Mouse (Mus musculus) embryonic facial prominence, embryonic 11.5 days (tissue): ENCODE data around the gene Vkorc1. TPM values are rescaled to one million over a fixed set of nuclear protein-coding genes. Genes with fewer than 3 reads are reported as not detected.
A peak's percentile ranks its signal among the peaks of the same experiment; 100 is the strongest.
"Not testable (repeated sequence)": the region's sequence is repeated elsewhere in the genome, so short reads cannot be mapped to it uniquely, and the experiment has no call there.

ENCODE experiments used
- ATAC-seq: fragments of 200-750 bp; cut with Nextera tagmentation; replicated peaks from 2 replicates; pipeline ENCODE4 v1.8.0; 2017; ENCODE audit warnings: low read depth; ENCODE audit not compliant: insufficient number of reproducible peaks, low FRiP score, low TSS enrichment
- DNase-seq: peaks from one replicate; pipeline ENCODE4 v3.0.0-alpha.2; 2015; ENCODE audit warnings: low spot score
- H3K27ac ChIP-seq: fragments of 300-500 bp; sonication (generic); replicated peaks from 2 replicates; pipeline ENCODE4 v1.5.1; 2014; ENCODE audit warnings: mild to moderate bottlenecking, low read depth, low read length, control low read depth
- H3K27me3 ChIP-seq: fragments of 300-500 bp; sonication (generic); 2 replicates; pipeline ENCODE4 v1.6.1; 2014; ENCODE audit warnings: mild to moderate bottlenecking, low read length, moderate library complexity, mixed read lengths; ENCODE audit not compliant: control insufficient read depth, insufficient read depth
- H3K36me3 ChIP-seq: fragments of 300-500 bp; sonication (generic); replicated peaks from 2 replicates; pipeline ENCODE4 v1.6.1; 2014; ENCODE audit warnings: low read depth, mild to moderate bottlenecking, low read length, moderate library complexity, mixed read lengths; ENCODE audit not compliant: control insufficient read depth, insufficient read depth
- H3K4me1 ChIP-seq: fragments of 300-500 bp; sonication (generic); 2 replicates; pipeline ENCODE4 v1.6.1; 2014; ENCODE audit warnings: low read length, mixed read lengths; ENCODE audit not compliant: control insufficient read depth, insufficient read depth
- H3K4me2 ChIP-seq: fragments of 300-500 bp; sonication (generic); 2 replicates; pipeline ENCODE4 v1.6.1; 2014; ENCODE audit warnings: low read depth, mild to moderate bottlenecking, control low read depth, low read length, moderate library complexity
- H3K4me3 ChIP-seq: fragments of 300-500 bp; sonication (generic); 2 replicates; pipeline ENCODE4 v1.5.1; 2014; ENCODE audit warnings: low read depth, low read length, control low read depth
- H3K9ac ChIP-seq: fragments of 300-500 bp; sonication (generic); replicated peaks from 2 replicates; pipeline ENCODE4 v1.6.1; 2014; ENCODE audit warnings: mild to moderate bottlenecking, control low read depth, low read length
- H3K9me3 ChIP-seq: fragments of 300-500 bp; sonication (generic); replicated peaks from 2 replicates; pipeline ENCODE4 v1.6.1; 2016; ENCODE audit warnings: mild to moderate bottlenecking, low read length, inconsistent platforms, mixed read lengths; ENCODE audit not compliant: control insufficient read depth
- WGBS: fragments of 180-500 bp; shearing (Covaris S2); extraction: QIAGEN DNeasy Blood & Tissue Kit; methylation state at CpG from one replicate; pipeline ENCODE4 v1.1.7; 2014; 5-methylcytosine and 5-hydroxymethylcytosine counted together
- polyA plus RNA-seq: library from polyadenylated mRNA; unstranded; fragments of >200 nt; fragmentation: Nextera tagmentation; extraction: Ambion mirVana; gene quantifications from 2 replicates; pipeline ENCODE4 v1.2.1, GENCODE M21; 2014

The Vkorc1 gene
- polyA plus RNA-seq, 1 experiment from 2014 or later, result 64.5 TPM

DNA sequence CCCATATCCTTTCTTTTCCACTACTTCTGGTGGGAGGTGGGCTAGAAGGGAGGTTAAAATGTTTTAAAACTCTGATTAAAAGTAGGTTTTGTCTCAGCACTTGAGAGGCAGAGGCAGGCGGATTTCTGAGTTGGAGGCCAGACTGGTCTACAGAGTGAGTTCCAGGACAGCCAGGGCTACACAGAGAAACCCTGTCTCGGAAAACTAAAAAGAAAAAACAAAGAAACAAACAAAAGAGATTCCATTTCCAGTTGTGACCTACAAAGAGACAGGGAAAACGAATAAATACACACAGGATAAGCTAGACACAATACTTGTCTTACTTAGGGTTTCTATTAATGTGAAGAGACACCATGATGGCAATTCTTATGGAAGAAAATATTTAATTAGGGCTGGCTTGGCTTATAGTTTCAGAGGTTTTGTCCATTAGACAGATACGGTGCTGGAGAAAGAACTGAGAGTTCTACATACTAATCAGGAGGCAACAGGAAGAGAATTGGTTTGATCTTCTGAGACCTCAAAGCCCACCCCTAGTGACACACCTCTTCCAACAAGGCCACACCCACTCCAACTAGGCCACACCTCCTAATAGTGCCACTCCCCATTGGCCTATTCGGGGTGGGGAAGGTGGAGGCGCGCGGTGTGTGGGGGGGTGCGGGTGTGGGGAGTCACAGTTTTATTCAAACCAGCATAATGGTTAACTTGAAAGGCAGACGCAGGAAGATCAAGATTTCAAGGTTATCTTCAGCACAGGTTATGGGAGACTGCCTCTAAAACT, 3.0 kb upstream of the Vkorc1 start:
- no peaks in the 10 kb centered on the region for H3K27me3 ChIP-seq
- ATAC-seq (no peak), DNase-seq (no peak)
- no peak overlapping the region for H3K4me3 ChIP-seq
- no peaks in the 10 kb centered on the region for H3K9me3 ChIP-seq
- H3K27ac ChIP-seq, result no peak overlapping the region
- H3K36me3 ChIP-seq, result no peaks in the 10 kb centered on the region
- H3K4me2 ChIP-seq, result no peak overlapping the region
- no peaks in the 10 kb centered on the region for H3K4me1 ChIP-seq
- no peak overlapping the region for H3K9ac ChIP-seq
- WGBS, result 40% methylated on average over 10 of the region's 10 CpGs

- H3K4me3 ChIP-seq, result no peak overlapping the region
- no peak for DNase-seq
- no peak overlapping the region for H3K27ac ChIP-seq
- H3K4me2 ChIP-seq, result no peak overlapping the region
- H3K9ac ChIP-seq, result no peak overlapping the region
- no peaks in the 10 kb centered on the region for H3K4me1 ChIP-seq
- H3K9me3 ChIP-seq, result no peaks in the 10 kb centered on the region
- no peaks in the 10 kb centered on the region for H3K27me3 ChIP-seq
- ATAC-seq, result no peak
- WGBS, result 89% methylated on average over 7 of the region's 7 CpGs
- H3K36me3 ChIP-seq, result no peaks in the 10 kb centered on the region
Observed at GRCm38 (mm10) chr7:127897542-127897941, 2.1 kb upstream of the Vkorc1 start.

DNA sequence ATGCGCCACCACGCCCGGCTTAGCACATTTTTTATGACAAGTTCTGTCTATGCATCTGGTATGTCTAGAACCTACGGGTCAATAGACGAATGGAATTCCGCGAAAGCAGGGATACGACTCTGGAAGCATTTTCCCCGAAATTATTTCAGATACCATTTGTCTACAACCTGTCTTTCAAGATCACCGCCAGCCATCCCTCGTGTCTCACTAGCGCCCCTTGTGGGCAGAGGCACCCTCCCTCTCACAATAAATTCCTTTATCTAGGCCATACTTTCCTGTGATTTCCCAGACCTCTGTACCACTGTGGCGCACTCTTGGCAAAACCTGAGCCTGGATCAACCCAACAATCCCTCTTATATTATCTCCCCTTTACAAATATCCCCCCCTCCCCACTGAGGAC, 967 bp upstream of the Vkorc1 start:
- H3K4me2 ChIP-seq, result no peak overlapping the region
- H3K4me3 ChIP-seq, result no peak overlapping the region
- no peaks in the 10 kb centered on the region for H3K9me3 ChIP-seq
- ATAC-seq (no peak), DNase-seq (peak; percentile 61)
- H3K9ac ChIP-seq, result no peak overlapping the region
- H3K27ac ChIP-seq, result no peak overlapping the region
- WGBS, result 57% methylated on average over 13 of the region's 13 CpGs
- no peaks in the 10 kb centered on the region for H3K27me3 ChIP-seq
- H3K4me1 ChIP-seq, result no peaks in the 10 kb centered on the region
- no peaks in the 10 kb centered on the region for H3K36me3 ChIP-seq

DNA sequence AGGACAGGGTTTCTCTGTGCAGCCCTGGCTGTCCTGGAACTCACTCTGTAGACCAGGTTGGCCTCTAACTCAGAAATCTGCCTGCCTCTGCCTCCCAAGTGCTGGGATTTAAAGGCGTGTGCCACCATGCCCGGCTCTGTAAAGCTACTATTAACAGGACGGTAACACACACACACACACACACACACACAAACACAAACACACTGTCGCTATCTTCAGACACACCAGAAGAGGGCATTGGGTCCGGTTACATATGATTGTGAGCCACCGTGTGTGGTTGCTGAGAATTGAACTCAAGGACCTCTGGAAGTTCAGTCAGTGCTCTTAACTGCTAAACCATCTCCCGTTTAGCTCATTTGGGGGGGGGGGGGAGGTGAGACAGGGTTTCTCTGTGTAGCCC, 474 bp upstream of the Vkorc1 start:
- H3K9me3 ChIP-seq, H3K9ac ChIP-seq, H3K4me2 ChIP-seq, H3K4me1 ChIP-seq, ATAC-seq, H3K27me3 ChIP-seq, H3K27ac ChIP-seq, DNase-seq, H3K36me3 ChIP-seq: not testable (repeated sequence)
- peak overlapping the region; percentile 56; the same call in 1 of the 2 replicates for H3K4me3 ChIP-seq
- WGBS, result 70% methylated on average over 7 of the region's 7 CpGs

DNA sequence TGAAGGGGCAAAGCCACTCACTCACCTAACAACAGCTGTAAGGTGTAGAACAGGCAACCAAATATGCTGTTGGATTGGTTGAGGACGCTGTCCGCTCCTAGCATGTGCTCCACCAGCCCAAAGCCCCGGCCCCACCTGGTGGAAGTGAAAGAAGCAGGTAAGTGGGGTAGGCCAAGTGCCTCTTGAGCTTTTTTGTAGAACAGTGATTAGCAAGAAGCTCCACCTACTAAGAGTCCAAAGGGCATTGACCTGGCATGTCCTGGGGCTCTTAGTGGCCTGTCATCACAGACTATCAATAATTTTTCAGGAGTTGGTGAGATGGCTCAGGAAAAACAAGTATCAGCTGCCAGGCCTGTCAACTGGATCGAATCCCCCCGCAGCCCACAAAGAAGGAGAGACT, 937 bp downstream of the Vkorc1 start:
- H3K4me3 ChIP-seq, result peak overlapping the region; percentile 56
- H3K4me2 ChIP-seq, result peak overlapping the region; percentile 76
- no peaks in the 10 kb centered on the region for H3K27me3 ChIP-seq
- no peak overlapping the region for H3K27ac ChIP-seq
- WGBS, result 84% methylated on average over 5 of the region's 5 CpGs
- H3K9me3 ChIP-seq, result no peaks in the 10 kb centered on the region
- ATAC-seq, result no peak
- DNase-seq, result no peak
- no peaks in the 10 kb centered on the region for H3K4me1 ChIP-seq
- H3K36me3 ChIP-seq, result no peaks in the 10 kb centered on the region
- H3K9ac ChIP-seq, result no peak overlapping the region

DNA sequence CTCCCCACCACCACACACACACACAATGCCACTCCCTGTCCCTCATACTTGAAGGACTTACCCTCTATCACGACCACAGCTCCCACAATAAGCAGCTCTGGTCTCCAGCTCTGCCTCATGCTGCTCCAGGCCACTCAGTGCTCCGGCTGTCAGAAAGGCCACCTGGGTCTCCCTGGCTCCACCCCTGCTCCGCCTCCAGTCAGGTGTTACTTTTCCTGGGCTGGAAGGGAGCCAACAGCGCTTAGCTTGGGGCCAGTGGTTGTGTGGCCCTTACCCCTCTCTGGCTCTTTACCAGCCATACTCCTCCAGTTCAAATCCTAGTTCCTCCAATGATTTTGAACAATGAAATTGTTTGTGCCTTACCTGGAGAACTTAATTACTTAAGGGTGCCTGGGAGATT, 4.6 kb downstream of the Vkorc1 start, which contains the start of gene Prss53:
Prss53 (minus strand) TSS at position 173 of the 400 bp plus-strand sequence.
- no peak within 1 kb of the TSS for H3K4me3 ChIP-seq
- H3K9ac ChIP-seq, result no peak within 1 kb of the TSS
- no peaks in the 10 kb centered on the region for H3K9me3 ChIP-seq
- DNase-seq (no peak), ATAC-seq (no peak)
- WGBS, result 33% methylated on average over 4 of the region's 4 CpGs
- no peaks in the 10 kb centered on the region for H3K4me1 ChIP-seq
- H3K27me3 ChIP-seq, result no peaks in the 10 kb centered on the region
- H3K27ac ChIP-seq, result no peak within 1 kb of the TSS
- H3K36me3 ChIP-seq, result peaks cover 8% of the 10 kb centered on the region
- no peak within 1 kb of the TSS for H3K4me2 ChIP-seq

- no peak overlapping the region for H3K4me2 ChIP-seq
- ATAC-seq (no peak), DNase-seq (no peak)
- peaks cover 11% of the 10 kb centered on the region for H3K36me3 ChIP-seq
- H3K9me3 ChIP-seq, result no peaks in the 10 kb centered on the region
- no peak overlapping the region for H3K4me3 ChIP-seq
- no peaks in the 10 kb centered on the region for H3K27me3 ChIP-seq
- no peak overlapping the region for H3K9ac ChIP-seq
- 83% methylated on average over 3 of the region's 3 CpGs for WGBS
- no peak overlapping the region for H3K27ac ChIP-seq
- H3K4me1 ChIP-seq, result no peaks in the 10 kb centered on the region
Observed at GRCm38 (mm10) chr7:127888821-127889220, 6.6 kb downstream of the Vkorc1 start.

DNA sequence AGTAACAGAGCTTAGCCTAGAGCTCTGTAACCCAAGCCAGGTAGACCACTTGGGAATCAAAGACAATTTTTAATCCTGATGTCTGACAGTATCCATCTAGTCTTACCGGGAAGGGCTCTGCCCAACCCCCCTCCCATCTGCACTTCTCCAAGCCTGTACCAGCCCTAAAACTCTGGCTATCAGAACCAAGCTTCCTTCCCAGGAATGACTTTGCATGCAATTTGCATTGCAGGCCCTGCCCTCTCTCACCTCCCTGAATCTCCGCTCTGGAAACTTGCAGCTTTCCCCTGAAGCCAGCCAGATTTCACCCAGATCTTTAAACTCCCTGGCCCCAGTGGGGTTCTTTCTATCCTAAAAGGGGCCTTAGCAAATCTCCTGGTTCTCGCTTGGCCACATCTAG, 7.6 kb downstream of the Vkorc1 start:
- no peak overlapping the region for H3K9ac ChIP-seq
- H3K36me3 ChIP-seq, result peaks cover 15% of the 10 kb centered on the region
- DNase-seq (no peak), ATAC-seq (no peak)
- H3K4me1 ChIP-seq, result no peaks in the 10 kb centered on the region
- no peak overlapping the region for H3K4me3 ChIP-seq
- WGBS, result 83% methylated on average over 3 of the region's 3 CpGs
- no peaks in the 10 kb centered on the region for H3K9me3 ChIP-seq
- H3K27me3 ChIP-seq, result no peaks in the 10 kb centered on the region
- no peak overlapping the region for H3K27ac ChIP-seq
- H3K4me2 ChIP-seq, result no peak overlapping the region
